Mouse (Mus musculus): Measurements from ENCODE around the gene Itprid2. TPM values are rescaled to one million over a fixed set of nuclear protein-coding genes. Genes with fewer than 3 reads are reported as not detected.

Itprid2 gene
- total RNA-seq, 1 experiment from 2014 or later, result 48.5 TPM

DNA sequence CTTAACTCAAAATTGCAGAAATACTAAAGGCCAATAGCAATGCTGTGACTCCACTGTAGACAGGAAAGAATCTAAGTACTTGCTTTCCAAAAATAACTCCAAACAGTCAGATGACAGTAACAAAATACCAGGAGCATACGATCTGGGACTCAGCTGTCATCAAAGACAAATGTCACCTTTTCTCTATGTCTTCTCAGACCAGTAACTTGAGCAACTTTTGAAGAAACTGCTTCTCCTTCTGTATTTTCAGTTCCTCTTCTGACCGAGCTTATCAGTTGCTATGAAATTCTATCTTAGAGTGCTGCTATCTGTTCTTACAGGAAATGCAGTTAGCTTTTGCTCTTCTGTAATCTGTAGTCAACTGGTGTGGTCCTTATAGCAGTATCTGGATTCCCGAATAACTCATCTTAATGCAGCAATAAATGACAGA, 78.5 kb downstream of the Itprid2 start:
- no peak for DNase-seq

DNA sequence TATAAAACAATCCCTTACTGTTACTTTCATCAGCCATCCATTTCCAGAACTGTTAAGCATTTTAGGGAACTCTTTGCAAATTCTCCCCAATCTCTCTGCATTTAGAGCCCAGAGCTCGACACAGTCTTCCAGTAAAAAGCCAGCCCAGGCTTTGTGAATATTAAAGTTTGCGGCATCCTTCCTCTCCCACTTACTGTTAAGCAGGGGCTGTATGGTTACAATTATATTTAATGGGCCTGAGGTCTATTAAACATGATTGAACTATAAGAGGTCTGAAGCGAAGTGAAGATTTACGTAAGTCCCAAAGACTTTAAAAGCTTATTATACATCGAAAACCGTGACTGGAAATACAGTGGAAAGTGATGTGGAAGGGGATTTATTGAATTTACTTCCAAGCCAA, 79.6 kb downstream of the Itprid2 start:
- no peak for DNase-seq

- DNase-seq, result no peak
Observed at GRCm38 (mm10) chr2:79715925-79716324, 80.8 kb downstream of the Itprid2 start.

- peak; percentile 5 for DNase-seq
Observed at GRCm38 (mm10) chr2:79717846-79718245, 82.7 kb downstream of the Itprid2 start.

- DNase-seq, result no peak
Observed at GRCm38 (mm10) chr2:79722415-79722814, 87.3 kb downstream of the Itprid2 start.

Other genes starting within 250 kb of the Itprid2 start
- gene Neurod1, start 178.6 kb upstream of the Itprid2 start, total RNA-seq (2021), result 0.71 TPM in 1 of 2 replicates, not detected in the other
- gene Cerkl, start 178.6 kb upstream of the Itprid2 start, total RNA-seq (2021), result 6.1 TPM in 2 replicates
- not detected in 2 replicates for gene Ppp1r1c, start 72.4 kb downstream of the Itprid2 start, total RNA-seq (2021)

Measured in adrenal gland, postnatal 14 days (tissue).